Mouse (Mus musculus): ENCODE measurements around the gene Ncstn.
A peak's percentile ranks its signal among the peaks of the same experiment; 100 is the strongest.

The Ncstn gene

GRCm38 (mm10) chr1:172082101-172082898, at the start of gene Ncstn, which contains the start of gene Copa:
Ncstn (minus strand) TSS chr1:172082795.
Copa (plus strand) TSS chr1:172082529.
- peak; percentile 93 for DNase-seq (ENCODE audit: low spot score)

GRCm38 (mm10) chr1:172132319-172132718, 49.7 kb upstream of the Ncstn start:
- no peak for DNase-seq (ENCODE audit: low spot score)

- DNase-seq (ENCODE audit: low spot score): no peak
Observed at GRCm38 (mm10) chr1:172129780-172130179, 47.2 kb upstream of the Ncstn start.

GRCm38 (mm10) chr1:172129108-172129507, 46.5 kb upstream of the Ncstn start:
- no peak for DNase-seq (ENCODE audit: low spot score)

- DNase-seq (ENCODE audit: low spot score): no peak
Observed at GRCm38 (mm10) chr1:172128563-172128962, 46.0 kb upstream of the Ncstn start.

DNA sequence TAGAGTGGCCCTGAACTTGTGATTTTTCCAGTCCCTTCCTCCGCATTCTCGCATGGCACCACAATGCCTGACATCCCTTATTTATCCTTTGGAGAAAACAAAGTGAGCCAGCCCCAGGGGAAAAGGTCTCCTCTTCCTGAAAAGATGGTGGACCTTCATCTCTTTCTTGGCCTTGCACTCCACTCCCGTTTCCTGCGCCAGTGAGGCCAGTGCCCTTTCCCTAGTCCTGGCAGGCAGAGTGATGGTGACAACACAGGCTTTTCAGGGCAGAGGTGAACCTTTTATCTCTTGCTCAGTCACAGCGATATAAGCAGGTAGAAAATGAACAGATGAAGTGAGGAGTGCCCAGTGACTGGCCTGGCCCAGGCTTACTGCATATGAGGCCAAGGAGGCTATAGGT, 44.9 kb upstream of the Ncstn start:
- DNase-seq (ENCODE audit: low spot score): no peak

DNA sequence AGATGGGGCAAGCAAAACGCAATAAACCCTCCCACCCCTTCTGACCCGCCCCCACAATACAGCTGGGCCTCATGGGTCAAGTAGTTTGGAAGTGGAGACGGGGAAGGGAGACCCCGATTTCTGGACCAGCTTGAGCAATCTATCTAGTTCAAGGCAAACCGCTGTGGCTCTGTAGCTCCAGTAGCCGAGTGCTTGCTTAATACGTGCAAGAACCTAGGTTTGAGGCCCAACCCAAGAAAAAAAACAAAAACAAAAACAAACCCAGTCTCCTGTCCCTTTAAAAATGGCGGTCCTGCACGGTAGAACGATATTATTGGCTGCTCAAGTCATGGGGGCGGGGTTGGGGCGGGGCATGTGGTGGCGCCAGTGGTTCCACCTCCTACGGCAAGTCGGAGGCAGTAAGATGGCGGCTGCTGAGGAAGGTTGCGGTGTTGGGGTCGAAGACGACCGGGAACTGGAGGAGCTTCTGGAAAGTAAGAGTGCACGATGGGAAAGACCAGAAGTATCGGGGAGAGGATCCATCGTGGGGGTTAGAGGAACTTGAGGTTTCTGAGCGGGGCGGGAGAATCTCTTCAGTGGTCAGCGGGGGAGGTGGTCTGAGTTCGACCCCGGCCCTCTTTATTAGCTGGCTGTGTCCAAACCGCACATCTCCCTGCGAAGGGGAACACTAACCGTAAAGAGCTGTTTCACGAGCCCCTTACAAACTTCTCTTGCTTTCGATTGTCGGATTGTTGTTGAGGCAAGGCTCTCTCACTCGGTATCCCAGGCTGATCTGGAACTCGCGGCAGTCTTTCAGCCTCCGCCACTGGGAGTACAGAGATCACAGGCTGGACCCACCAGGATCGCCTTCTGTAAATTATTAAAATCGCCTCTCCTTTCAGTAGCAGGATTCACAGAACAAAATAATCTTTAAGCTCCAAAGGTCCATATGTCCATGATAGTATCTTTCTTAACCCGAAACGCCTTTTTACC, 44.1 kb upstream of the Ncstn start, which contains the start of gene Pex19:
Gene Pex19, plus strand, starts transcription at position 380 of the 972 bp plus-strand sequence.
- peak; percentile 77 for DNase-seq (ENCODE audit: low spot score)

GRCm38 (mm10) chr1:172124572-172124971, 42.0 kb upstream of the Ncstn start:
- no peak for DNase-seq (ENCODE audit: low spot score)

GRCm38 (mm10) chr1:172122671-172123070, 40.1 kb upstream of the Ncstn start:
- DNase-seq (ENCODE audit: low spot score): no peak

- peak; percentile 32 for DNase-seq (ENCODE audit: low spot score)
Observed at GRCm38 (mm10) chr1:172119720-172120119, 37.1 kb upstream of the Ncstn start.

DNA sequence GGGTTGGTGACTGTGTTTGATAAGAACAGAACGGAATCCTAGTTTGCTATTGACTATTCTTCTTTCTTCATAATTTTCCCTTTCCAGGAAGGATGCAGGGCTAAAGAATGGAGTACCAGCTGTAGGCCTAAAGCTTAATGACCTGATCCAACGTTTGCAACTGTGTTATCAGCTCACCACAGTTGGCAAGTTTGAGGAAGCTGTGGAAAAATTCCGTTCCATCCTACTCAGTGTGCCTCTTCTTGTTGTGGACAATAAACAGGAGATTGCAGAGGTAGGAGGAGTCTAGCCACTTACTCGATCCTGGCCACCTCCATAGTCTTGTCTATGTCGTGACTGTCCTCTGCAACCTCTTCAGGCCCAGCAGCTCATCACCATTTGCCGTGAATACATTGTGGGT, 36.5 kb upstream of the Ncstn start:
- DNase-seq (ENCODE audit: low spot score): no peak

GRCm38 (mm10) chr1:172116948-172117347, 34.4 kb upstream of the Ncstn start:
- no peak for DNase-seq (ENCODE audit: low spot score)

- no peak for DNase-seq (ENCODE audit: low spot score)
Observed at GRCm38 (mm10) chr1:172107777-172108477, 25.3 kb upstream of the Ncstn start.

GRCm38 (mm10) chr1:172105101-172105500, 22.5 kb upstream of the Ncstn start:
- no peak for DNase-seq (ENCODE audit: low spot score)

DNA sequence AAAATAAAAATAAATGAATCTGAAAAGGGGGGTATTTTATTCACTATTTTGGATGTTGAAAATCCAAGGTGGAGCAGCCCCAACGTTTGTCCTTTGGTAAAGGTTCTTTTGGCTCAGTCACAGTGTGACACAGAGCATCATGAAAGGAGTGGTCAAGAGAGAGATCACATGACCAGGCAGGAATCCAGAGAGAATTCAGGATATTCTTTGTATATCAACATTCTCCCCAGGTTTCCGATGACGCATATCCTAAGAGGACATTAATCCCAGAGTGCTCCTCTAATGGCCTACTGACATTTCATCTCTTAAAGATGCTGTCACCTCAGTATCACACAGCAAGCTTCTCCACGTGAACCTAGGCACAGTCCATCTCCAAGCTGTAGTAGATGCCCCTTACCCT, 21.0 kb upstream of the Ncstn start:
- DNase-seq (ENCODE audit: low spot score): no peak

- DNase-seq (ENCODE audit: low spot score): no peak
Observed at GRCm38 (mm10) chr1:172099325-172100033, 16.9 kb upstream of the Ncstn start.

DNA sequence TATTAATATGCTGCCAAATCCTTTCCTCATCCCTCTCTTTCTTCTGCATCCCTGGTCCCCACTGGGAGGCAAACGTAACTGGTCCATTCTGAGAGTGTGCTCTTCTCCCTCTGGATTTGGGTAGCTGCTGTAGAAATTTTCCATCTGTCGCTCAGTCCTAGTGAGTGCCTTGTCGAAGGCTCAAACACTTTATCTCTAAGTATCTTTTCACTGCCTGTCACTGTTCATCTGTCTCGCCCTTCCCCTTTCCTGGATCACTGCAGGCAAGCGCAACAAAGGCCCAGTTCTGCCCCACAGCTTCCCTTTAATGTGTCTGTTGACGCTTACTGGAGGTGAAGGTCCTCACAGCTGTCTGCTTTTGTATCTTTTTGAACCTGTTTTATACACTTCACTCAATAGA, 12.6 kb upstream of the Ncstn start:
- DNase-seq (ENCODE audit: low spot score): no peak

GRCm38 (mm10) chr1:172094295-172094694, 11.7 kb upstream of the Ncstn start:
- DNase-seq (ENCODE audit: low spot score): no peak

DNA sequence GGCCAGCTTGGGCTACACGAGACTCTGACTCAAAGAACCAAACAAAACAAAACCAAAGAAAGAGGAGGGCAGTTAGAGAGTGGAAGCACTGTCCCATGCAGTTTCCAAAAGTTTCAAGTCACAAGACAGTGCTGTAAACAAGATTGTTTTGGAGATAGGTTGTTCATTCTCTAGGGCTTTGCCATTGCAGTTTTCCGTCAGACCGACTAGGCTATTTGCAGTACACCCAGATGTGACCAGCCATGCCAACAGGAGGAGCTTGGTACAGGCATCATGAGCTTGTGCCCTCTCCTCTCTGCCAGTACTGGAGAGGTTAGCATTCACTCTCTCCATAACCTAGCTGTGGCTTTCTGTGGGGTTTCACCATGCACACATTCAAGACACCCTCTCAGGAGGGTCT, 10.9 kb upstream of the Ncstn start:
- no peak for DNase-seq (ENCODE audit: low spot score)

DNA sequence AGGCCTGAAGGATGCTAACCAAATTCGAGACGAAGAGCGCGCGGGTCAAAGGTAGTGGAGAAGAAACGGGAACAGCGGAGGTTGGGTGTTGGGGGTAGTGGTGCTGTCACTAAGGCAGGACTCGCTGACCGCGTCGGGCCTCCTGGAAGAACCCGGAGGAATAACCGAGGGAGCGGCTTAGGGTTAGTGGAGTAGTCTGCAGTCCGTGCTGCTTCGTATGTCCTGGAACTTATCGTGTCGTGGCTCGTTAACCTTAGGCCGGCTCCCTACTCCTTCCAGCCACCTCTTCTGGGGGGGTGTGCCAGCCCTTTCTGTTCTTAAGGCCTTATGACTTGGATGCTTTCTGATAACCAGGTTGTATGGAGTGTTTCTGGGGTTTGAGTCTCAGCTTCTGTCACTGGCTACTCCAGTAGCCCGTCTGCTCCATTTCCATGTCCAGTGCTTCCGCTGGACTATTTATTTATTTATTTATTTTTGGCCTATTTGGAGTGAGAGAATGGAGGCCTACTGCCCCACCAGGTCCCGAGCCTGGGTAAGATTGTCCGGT, 377 bp upstream of the Ncstn start:
- no peak for DNase-seq (ENCODE audit: low spot score)

- DNase-seq (ENCODE audit: low spot score): no peak
Observed at GRCm38 (mm10) chr1:172077981-172078380, 4.6 kb downstream of the Ncstn start.
